Mouse (Mus musculus) v-Abl transformed pro-B cells (cell line): Measurements from ENCODE around the gene Kdm5c.
"Not testable (repeated sequence)": the region's sequence is repeated elsewhere in the genome, so short reads cannot be mapped to it uniquely, and the experiment has no call there.

Experiments
- in situ Hi-C, 2 experiments: fragments of 400-800 bp; cut with MboI; formaldehyde crosslinking; loops; one replicate each; pipeline ENCODE4 v1.15.1; 2025; ENCODE audit not compliant: unreplicated experiment in 2 of 2

The Kdm5c gene

DNA sequence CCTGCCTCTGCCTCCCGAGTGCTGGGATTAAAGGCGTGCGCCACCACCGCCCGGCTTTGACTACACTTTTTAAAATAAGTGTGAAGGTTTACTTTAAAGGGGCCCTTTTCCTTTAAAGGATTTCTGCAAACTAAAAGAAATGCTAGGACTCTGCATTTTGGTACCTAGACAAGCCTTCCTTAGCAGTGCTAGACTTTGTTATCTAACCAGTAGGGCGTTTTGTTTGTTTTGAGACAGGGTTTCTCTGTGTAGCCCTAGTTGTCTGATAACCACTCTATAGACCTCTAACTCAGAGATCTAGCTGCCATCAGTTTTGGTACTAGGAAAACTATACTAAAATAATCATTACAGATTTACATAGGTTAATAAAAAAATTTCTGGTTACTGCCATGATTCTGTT lies 46.6 kb downstream of the Kdm5c start:
- in situ Hi-C loops, result no loop called here

DNA sequence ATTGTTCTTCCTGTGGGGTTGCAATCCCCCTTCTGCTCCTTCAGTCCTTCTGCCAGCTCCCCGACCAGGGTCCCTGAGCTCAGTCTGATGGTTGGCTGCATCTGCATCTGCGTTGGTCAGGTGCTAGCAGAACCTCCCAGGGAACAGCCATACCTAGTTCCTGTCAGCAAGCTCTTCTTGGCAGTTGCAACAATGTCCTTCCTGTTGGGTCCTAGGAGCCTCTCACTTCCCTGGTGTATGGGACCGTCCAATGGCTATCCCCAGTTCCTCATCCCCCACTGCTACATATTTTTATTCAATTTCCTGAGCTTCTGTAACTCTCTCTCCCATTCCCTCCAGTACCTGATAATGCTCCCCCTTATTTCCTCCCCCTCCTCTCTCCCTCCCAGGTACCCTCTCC lies 51.9 kb downstream of the Kdm5c start:
- in situ Hi-C loops, result no loop called here

DNA sequence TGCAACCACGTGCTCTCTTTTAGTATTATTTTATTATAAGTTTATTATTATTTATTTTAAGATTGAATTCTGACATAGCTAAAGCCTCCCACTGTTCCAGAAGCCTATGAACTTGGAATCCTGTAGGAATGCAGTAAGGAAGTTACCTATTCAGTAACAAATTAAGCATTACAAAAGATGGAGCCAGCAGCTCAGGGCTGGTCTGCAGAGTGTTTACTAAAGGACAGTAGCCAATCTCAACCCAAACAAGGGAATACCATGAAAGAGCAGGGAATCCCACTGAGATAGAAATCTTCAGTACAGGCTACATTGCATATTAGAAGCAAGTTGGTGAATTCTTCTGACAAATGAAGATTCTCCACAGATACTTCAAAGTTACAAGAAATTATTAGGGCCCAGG lies 54.2 kb downstream of the Kdm5c start:
- in situ Hi-C loops, result not testable (repeated sequence)

GRCm38 (mm10) chrX:152306224-152306623 lies 73.4 kb downstream of the Kdm5c start:
- in situ Hi-C loops, result no loop called here

- in situ Hi-C loops, result no loop called here
These were observed 74.6 kb downstream of the Kdm5c start for GRCm38 (mm10) chrX:152307371-152307770.

DNA sequence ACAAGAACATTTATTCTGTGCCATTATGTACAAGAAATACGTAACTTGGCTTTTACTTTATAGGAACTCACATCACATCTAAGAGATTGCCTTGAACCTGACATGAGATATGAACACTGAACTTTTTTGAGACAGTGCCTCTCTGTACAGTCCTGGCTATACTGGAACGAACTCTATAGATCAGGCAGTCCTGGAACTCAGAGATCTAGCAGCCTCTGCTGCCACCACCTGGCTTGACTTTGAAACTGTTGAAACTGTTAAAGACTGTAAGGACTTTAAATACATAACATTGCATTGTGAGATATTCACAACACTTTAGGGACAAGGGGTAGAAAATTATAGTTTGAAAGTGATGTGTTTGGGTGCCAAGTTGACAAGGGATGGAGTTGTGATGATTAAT lies 75.1 kb downstream of the Kdm5c start:
- in situ Hi-C loops, result no loop called here

- in situ Hi-C loops, result no loop called here
These were observed 87.7 kb downstream of the Kdm5c start for GRCm38 (mm10) chrX:152320535-152320934.

DNA sequence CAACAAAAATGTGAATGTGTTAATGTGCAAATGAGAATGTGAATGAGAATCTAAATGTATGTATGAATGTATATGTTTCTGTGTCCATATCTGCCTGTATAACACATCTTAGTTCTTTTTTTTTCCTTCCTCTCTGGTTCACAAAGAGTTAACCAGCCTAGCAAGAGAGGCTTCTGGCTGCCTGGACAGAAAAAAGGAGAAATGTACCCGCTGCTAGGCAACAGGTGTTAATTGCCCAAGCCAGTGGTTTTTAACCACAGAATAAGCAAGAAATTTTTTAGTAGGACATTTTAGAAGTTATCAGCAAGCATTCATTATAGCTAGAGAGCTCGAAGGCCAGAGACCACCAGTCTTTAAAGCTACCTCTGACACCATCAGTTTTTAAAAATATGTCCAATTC lies 90.0 kb downstream of the Kdm5c start:
- in situ Hi-C loops, result no loop called here

- in situ Hi-C loops, result no loop called here
These were observed 90.8 kb downstream of the Kdm5c start for GRCm38 (mm10) chrX:152323584-152323983.
